Mouse (Mus musculus): ENCODE measurements at regions not wholly inside any gene's neighbourhood (a gene's known extent, or its start where the extent isn't known, plus 50 kb on each side); places are given as distances from the start of the nearest gene placed in this dataset.

DNA sequence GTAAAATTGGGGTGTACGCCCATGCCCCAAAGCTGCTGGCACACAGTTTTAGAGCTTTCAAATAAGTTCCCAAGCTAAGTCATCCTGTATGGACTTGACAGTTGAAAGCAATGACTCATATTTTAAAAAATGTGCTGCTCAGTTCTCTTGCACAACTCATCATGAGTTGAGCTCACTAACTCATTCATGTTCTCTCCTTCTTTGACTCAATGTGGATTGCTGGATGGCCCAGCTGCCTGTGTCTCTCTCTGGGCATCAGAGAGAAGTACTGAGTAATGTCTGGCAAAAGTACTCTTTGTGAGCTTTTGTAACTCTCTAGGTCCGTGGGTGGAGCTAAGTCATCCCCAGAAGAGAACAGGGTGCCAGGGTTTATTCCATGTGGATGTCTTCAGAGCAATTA is 355.3 kb downstream of the Rnd3 start:
- DNase-seq (ENCODE audit: low spot score) = no peak

DNA sequence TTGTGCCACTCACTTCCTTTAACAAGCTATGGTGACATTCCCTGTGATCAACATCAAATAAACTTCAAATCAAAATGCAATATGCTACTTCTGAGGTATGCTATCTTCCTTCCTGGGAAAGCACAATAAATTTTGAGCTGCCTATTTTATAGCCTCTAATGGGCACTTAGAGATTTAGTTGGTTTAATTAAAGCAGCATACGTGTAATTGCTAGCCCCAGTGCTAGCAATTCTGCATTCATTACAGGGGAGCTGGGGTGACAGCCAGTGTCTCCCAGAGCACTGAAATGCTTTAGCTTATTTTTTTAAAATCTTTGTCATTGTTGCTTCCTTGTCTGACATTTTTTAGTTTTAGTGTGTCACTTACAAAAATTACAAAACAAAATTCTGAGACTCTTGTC is 355.8 kb downstream of the Rnd3 start:
- DNase-seq (ENCODE audit: low spot score) = no peak

DNA sequence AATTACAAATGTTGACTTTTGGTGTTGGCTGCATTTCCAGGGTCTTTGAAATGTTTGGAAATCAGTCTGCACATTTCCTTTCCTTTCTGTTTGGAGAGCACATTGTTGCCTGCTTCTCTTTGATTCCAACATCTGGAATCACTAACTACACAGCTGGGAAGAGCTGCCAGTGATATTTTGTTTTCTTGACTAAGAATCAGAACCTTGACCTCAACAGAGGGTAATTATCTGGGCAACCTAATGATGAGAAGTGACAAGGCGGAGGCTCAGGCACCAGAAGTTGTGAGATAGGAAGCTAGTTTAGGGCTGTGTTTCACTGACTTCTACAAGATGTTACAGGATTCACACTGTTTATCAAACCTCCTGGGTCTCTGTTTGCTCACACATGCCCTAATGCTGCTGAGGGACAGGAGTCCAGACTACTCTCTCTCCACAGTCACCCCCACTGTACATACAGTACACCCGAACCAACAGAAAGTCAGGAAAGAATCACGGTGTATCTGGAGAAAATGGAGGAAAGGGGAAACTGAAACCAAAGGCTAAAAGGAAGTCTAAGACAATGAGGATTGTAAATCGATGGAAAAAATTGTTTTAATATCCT is 359.8 kb downstream of the Rnd3 start:
- DNase-seq (ENCODE audit: low spot score) = no peak

DNA sequence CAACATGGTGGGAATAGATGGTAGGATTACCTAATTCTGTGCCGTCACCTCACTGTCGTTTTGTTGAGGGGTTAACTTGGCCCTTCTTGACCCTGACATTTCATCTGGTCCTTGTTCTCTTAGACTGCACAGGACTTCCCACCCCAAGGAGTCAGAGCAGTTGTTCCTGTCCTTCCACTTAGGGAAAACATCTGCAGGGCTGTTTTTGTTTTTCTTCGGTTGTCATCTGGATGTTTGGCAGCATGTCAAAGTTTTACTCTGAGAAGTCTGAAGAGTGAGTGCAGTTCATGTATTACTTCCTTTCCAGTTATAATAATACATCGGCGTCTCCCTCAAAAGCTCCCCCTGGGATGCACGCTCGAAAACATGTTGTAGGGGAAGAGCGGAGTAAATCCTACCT is 376.8 kb downstream of the Rnd3 start:
- no peak for DNase-seq (ENCODE audit: low spot score)

DNA sequence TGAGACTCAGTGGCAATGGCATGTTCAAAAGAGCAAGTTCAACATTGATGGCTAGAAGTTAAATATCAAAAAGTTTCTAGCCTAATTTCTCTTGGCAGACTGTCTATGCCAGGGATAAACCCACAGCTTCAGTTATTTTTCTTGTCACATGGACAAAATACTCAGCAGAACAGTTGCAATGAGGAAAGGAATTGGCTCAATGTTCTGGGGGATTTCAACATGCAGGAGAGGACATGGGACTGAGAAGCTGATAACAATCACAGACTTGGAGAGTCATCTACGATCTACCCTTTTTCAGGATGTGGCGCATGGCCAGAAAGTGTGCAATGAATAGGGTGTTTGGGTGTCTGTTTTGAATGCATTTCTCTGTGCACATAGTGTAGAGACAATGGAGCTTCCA is 389.9 kb downstream of the Rnd3 start:
- DNase-seq (ENCODE audit: low spot score) = no peak

DNA sequence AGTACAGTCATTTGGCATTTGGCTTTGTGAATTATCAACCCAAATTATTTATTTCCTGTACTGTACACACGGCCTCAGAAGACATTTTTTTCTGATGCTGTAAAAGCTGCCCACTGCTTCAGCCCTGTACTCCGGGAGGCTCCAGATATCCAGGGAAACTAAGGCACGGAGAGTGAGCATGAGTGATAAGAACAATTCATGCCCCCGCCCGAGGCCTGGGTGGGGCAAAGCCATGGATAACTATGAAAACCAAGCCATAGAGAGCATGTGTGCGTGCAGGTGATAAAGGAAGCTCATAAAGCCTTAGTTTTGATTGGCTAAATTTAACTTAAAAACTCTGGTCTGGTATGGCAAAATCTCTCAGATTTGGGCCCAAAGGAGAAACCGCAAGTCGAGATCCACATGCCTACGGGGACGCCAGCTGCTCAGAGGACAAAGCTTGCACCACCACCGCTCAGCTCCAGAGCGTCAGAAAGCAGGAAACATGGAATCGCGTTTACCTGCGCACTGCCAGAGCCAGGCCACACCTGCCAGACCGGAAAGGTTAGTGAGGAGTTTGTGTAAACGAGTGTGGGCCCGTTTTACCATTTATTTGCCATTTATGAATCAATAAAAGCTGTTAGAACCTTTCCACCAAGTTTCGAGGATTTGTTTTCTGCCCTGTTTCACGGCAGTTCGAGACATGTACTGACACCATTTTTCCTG is 390.9 kb downstream of the Rnd3 start:
- no peak for DNase-seq (ENCODE audit: low spot score)

DNA sequence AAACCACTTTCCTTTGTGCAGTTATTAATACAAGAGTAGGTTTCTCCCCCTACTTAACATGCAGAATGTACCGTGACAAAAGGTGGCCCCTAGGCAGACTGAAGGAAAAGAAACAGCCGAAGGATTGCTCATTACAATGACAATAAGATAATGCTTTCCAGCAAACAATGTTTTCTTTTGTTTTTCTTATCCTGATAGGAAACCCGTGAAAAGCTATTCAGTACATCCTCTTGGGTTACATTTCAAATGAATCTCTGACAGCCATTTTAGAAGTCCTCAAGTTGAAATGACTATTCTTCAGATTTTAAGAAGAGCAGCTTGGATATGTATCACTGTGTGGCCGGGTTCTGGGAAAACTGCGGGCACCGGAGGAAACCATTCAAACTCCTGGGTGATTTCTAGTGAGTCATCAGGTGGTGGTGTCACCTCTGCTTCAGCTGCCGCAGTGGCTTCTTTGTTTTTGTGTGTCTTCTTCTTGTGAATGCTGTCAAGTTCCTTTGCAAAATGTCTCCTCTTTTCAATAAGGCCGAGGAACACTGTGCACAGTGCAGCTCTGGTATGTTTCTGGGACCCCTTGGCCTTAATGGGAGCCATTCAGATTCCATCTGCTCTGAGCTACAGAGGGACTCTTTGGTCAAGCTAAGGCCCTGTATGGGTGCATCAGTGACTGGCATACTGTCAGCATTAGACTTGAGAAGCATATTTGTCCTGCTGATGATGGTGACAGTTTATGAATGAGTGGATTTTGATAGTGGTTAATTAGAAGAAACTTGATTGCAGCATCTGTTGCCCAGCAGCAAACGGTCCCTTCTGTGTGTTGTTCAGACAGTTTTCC is 393.1 kb downstream of the Rnd3 start:
- DNase-seq (ENCODE audit: low spot score) = no peak

DNA sequence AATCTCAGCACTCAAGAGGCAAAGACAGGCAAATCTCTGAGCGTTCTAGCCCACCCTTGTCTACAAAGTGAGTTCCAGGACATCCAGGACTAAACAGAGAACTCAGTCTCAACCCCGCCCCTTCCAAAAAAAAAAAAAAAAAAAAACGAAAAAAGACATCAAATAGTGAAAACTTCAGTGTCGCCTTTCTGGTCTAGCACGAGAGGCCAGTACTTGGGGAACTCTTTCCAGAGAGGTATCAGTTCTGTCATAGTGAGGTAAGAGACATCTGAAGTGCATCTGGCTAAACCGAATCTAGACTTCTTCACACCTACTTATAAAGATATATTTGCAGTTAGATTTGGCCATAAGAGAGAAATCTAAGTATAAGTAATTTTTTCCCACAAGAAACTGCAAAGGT is 393.8 kb downstream of the Rnd3 start:
- no peak for DNase-seq (ENCODE audit: low spot score)

DNA sequence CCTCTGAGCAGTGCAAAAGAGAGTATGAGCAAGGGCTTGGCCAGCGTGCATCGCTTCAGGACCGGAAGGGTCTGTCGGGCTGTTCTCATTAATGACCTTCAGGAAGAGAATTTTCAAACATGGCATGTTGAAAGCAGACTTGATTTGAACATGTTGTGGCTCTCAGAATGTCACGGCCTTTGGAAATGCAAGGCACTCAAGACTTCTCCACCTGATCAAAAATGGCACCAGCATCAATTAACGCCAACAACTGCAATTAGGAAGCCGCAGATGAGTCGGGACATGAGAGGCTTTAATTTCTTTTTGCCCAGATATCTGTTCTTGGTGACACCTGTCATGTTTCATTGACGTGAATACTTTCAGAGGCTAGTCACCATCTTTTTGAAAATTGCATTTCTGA is 396.5 kb downstream of the Rnd3 start:
- no peak for DNase-seq (ENCODE audit: low spot score)

DNA sequence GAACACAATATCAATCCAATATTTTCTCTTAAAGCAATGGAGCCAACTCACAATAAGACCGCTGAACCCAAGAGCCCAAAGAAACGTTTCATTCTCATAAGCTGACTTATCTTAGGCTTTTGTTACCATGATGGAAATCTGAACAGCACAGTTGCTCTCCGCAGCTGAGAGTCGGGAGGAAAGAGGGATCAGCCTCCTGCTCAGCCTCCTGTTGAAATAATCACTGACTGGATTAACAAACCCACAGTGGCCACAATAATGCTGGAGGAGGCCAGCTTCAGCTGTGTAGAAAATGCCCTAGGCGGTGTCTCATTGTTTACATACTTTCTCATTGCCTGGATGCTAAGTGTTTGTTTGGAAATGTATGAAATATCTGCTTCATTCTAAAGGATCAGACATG is 398.1 kb downstream of the Rnd3 start:
- DNase-seq (ENCODE audit: low spot score) = no peak

DNA sequence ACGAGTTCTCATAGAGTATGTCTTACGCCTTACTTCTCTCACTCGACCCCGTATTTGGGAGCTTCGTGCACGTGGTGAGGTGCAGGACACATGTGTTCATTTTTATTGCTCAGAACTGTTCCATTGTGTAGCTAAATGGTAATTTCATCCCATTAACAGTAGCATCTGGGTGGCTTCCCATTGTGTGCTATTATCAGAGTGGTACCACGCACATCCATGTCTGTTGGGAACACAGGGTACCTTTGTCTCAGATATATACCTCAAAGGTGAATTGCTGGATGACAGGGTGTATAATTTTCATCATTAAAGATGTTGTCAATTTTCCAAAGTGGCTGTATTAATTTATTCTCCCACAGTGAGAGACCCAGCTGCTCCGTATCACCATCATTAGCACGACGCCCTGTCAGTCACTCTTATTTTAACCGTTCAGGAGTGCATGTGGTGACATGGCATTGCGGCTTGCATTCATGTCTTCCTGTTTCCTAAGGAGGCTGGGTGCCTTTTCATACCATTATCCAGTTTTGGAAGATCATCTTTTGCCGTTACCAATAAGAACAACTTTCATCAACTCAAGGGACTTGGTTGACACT is 404.2 kb downstream of the Rnd3 start:
- no peak for DNase-seq (ENCODE audit: low spot score)

DNA sequence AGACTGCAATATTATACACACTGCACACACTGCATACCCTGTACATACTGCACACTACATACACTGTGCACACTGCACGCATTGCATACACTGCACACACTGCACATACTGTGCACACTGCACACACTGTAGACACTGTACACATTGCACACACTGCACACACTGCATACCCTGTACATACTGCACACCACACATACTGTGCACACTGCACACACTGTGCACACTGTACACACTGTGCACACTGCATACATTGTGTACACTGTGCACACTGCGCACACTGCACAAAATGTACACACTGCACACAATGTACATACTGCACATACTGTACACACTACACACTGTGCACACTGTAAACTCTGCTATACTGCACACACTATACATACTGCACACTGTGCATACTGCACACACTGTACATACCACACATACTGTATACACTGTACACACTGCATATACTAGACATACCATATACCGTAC is 405.1 kb downstream of the Rnd3 start:
- DNase-seq (ENCODE audit: low spot score) = no peak

DNA sequence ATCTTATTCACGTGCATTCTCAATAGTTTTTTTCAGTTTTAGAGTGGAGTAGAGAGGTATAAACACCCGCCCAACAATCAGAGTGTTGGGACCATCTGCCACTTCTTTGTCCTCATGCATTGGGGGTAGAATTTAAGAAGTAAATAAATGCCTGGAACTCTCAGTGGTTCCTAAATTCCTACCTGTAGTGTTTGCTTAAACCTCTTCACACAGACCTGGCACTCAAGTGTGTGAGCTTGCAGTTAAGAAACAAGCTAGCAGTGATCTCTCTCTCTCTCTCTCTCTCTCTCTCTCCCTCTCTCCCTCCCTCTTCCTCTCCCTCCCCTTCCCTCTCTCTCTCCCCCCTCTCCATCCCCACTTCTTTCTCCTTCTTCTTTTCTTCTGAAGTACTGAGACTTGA is 406.5 kb downstream of the Rnd3 start:
- DNase-seq (ENCODE audit: low spot score) = no peak

DNA sequence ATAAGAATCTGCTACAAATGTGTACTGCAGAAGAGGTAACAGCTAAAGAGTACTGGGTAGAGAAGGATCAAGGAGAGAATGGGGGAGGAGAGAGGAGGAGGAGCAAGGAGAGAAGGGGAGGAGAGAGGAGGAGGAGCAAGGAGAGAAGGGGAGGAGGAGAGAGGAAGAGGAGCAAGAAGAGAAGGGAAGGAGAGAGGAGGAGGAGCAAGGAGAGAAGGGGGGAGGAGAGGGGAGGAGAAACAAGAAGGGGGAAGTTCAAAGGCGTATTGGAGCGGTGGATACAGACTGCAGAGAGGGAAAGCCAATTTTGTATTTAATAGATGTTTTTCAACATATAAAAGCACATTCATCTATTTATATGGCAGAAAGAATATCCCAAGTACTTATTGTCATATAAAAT is 407.6 kb downstream of the Rnd3 start:
- no peak for DNase-seq (ENCODE audit: low spot score)

DNA sequence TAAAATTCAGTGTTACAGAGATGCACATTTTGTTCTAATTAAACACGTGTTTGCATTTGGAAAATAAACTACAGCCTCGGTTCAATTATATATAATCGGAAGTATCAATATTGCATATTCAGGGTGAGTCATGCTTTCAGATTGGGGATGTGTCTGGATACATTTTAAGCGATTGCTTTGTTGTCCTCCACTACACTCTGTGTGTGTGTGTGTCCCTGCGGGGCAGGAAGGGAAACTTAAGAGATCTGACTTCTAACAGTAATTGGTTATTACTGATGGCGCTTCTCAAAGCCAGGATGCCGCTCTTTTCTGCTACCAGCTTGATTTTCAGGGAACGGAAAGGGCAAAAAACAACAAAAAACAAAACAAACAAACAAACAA is 409.3 kb downstream of the Rnd3 start:
- DNase-seq (ENCODE audit: low spot score) = no peak

DNA sequence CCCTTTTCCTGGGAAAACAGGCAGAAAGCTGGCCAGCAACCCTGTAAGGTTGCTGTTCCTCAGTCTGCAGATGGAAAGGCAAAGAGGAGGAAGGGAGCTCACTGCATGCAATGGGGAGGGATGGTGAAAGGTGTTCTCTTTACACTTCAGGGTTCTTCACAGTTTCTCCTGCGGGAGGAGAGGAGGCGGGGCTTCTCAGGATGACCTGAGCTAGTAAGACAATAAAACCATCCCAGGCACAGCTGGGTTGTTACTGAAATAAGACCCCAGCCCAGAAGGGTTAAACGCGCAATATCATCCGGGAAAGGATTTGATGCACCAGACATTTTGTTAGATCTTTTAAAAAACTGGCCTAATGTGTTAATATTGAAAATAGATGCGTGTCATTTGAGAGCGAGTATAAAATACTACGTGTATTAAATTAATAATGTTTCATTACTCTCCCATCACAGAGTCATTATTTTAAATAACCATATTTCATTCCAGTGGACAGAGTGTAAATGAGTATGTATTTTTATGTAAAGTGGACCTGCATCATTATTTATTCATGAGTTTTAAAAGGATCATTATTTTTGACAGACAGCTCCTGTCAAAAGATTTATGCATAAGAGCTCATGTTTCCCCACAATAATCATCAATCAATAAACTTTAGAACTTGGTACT is 409.8 kb downstream of the Rnd3 start:
- no peak for DNase-seq (ENCODE audit: low spot score)

DNA sequence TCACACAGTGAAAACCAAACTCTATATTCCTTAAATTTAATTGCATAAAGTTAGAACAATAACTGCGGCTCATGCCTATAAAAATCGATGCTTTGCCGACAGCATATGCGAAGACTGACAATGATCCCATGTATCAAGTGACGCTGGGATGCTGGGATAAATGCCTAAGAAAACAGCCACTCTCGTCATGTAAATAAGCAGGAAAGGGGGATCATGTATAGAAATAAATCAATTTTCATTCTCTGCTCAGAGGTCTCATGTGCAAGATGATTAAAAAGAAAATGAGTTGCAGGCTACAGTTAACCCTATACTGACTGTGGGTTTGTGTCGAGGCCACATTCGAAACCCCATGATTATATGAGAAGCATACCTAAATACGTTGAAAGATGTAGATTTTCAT is 411.2 kb downstream of the Rnd3 start:
- no peak for DNase-seq (ENCODE audit: low spot score)

DNA sequence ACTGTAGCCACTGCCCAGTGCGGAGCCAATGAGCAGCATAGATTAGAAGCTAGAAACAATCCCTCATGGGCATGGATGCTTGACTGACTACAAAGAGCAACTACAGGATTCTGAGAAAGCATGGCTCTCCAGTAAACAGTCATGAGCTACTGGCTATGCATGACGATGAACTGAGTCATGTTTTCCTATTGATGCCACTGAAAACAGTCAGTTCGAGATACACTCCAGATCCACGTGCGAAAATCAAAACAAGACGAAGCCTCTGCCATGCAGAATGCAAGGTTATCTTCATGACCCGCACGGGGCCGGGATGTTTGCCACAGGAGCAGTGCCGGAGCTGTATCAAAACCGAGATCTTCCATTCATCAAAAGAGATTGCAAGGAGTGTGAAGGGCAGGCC is 413.9 kb downstream of the Rnd3 start:
- no peak for DNase-seq (ENCODE audit: low spot score)

DNA sequence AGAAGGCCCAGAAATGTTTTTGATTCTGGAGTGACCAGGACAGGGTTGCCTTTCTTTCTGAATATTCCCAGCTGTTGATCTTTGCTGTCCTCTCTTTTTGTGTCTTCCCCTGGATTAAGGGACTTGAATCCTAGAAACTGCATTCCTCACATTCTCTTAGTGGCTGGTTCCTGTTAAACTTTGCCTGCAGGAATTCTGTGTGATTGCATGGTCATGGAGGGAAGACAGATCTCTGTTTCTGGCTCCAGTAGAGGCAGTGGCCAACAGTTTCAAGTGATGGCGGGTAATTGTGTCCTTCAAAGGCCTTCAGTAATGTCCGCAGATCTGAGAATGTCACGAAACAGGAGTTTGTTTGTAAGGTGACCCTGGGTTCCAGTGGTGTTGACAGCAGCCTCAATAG is 410.1 kb upstream of the Mmadhc start:
- no peak for DNase-seq (ENCODE audit: low spot score)

DNA sequence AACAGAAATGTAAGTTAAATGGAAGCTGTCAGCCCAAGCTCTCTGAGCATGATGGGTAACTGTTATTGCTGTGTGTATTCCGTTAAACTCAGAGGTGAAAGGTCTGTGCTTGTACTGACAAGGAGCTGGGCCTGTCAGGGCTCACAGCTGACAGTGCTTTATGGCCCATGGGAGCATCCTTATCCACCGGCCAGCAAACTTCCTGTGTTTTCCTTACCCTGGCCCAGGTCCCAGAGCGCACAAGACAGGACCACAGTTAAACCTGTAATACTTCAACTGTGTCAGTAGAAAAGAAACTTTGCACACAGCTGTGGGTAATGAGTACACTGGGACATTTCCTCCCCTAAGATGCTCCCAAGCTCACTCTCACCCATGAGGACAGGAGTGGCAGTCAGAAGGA is 407.7 kb upstream of the Mmadhc start:
- no peak for DNase-seq (ENCODE audit: low spot score)

DNA sequence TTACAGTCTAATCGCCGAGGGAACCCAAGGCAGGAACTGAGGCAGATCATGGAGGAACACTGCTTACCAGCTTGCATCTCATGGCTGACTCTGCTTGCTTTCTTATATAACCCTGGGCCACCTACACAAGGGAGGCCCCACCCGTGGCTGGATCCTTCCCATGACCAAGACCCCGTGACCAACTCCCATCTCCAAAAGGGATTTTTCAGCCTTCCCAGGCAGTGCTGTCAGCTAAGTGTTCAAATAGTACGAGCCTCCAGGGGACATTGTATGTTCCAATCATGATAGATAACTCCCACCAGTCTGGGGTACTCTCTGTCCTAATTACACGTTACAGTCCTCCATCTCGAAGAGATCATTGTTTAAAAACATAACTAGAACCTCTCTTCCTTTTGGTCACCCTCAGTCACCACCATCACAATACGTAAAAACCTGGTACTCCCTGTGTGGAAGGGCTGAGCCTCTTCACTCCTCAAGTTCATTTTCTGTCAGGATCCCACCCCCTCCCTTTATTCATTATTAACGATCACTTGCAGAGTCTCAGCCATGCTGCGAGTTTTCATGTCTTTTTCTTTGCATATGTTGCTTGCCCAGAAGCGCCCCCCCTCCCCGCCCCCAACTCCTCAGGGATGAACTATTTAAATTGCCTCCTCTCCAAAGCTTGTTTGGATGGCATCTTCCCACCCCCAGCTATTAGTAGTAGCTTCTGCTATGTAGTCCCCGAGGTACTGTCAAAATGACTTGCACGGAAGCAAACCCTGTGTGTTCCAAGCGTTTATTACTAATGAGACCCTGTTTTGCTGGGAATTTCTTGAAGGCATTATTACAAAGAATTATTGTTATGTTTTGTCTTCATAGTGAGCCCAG is 406.2 kb upstream of the Mmadhc start:
- DNase-seq (ENCODE audit: low spot score) = no peak

All from thymus, postnatal 0 days (tissue).